Comparison of ENCODE assay signal across 1 mouse cellular context in the genomic region with DNA sequence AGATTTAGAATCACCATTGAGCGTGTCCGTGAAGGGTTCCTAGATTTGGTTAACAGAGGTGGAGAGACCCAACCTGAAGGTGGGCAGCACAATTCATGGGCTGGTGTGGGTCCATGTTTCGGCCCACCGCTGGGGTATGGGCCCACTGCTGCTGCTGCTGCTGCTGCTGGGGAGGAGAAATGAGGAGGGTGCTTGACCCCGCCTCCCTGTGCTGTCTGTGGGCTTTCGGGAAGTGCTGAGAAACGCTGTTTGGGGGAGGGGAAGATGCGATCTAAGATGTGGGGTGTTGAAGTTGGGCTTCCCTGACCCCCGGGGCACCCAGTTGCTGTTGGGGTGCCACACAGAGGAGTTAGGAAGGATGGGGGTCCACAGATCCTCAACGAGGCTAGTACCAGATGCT.
TF ChIP-seq lines count a peak whose summit lies in the region.

No protein-coding gene starts in this region.

TF ChIP-seq in ES-E14, 5 proteins besides CTCF, POLR2A, EP300 and RAD21:
- TF ChIP-seq MAFK (IDR thresholded peaks at IDR 0.05; ENCODE audit: insufficient read depth, low read depth, low read length) (no peak), ZNF384 (IDR thresholded peaks at IDR 0.05; ENCODE audit: low read depth, low read length) (no peak), CHD2 (IDR thresholded peaks at IDR 0.05; ENCODE audit: low read depth, low read length) (no peak), HCFC1 (IDR thresholded peaks at IDR 0.05; ENCODE audit: borderline replicate concordance, insufficient read depth, low read length) (no peak), ZC3H11A (IDR thresholded peaks at IDR 0.05; ENCODE audit: borderline replicate concordance, low read depth, low read length) (no peak)
